Comparison of ENCODE assay signal across 7 mouse cellular contexts in the genomic region with DNA sequence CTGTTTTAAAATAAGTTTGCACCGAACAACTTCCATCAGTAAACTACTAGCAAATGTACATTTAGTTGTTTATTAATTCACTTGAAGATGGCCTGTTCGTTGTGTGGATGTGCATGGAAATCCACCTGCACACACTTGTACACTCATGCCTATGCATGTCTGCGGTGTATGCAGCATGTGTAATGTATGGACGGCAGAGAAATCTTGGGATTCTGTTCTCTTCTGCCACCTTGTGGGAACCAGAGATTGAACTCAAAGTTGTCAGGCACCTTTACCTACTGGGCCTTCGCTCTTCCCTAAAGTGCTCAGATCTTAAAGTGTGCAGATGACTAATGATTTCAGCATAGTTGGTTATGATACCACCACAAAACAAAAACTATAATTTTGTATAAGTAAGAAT.
DNase-seq lines count a peak whose midpoint lies in the region; ATAC-seq and TF ChIP-seq lines count a peak whose summit lies in the region.

No protein-coding gene starts in this region.

- H3K4me1 ChIP-seq in lung, embryonic 14.5 days (ENCODE audit: insufficient read depth), result no peaks in the 10 kb centered on the region
- H3K4me1 ChIP-seq in intestine, embryonic 14.5 days (replicated peaks; ENCODE audit: control insufficient read depth, insufficient read depth, low read length), result no peaks in the 10 kb centered on the region
- no peaks in the 10 kb centered on the region for H3K4me1 ChIP-seq in midbrain, embryonic 16.5 days (ENCODE audit: control insufficient read depth, insufficient read depth, low read length)

- WGBS in lung, embryonic 14.5 days, result 37% methylated on average over 5 of the region's 5 CpGs
- WGBS in intestine, embryonic 14.5 days, result 45% methylated on average over 5 of the region's 5 CpGs
- WGBS in midbrain, embryonic 16.5 days, result 50% methylated on average over 5 of the region's 5 CpGs

- no peak overlapping the region for H3K9ac ChIP-seq in lung, embryonic 14.5 days
- H3K9ac ChIP-seq in intestine, embryonic 14.5 days (ENCODE audit: low read length), result no peak overlapping the region
- no peak overlapping the region for H3K9ac ChIP-seq in midbrain, embryonic 16.5 days (ENCODE audit: low read depth, low read length)

- H3K4me3 ChIP-seq in lung, embryonic 14.5 days (ENCODE audit: low read depth, low read length), result no peak overlapping the region
- H3K4me3 ChIP-seq in intestine, embryonic 14.5 days (ENCODE audit: low read depth, low read length), result no peak overlapping the region
- no peak overlapping the region for H3K4me3 ChIP-seq in midbrain, embryonic 16.5 days (ENCODE audit: low read depth, low read length)

- TF ChIP-seq CTCF in lung, embryonic 14.5 days (IDR thresholded peaks at IDR 0.05; ENCODE audit: low read depth), result peak; percentile 74

- H3K27me3 ChIP-seq in lung, embryonic 14.5 days (ENCODE audit: insufficient read depth, low read length), result no peaks in the 10 kb centered on the region
- H3K27me3 ChIP-seq in intestine, embryonic 14.5 days (replicated peaks; ENCODE audit: control insufficient read depth, insufficient read depth, low read length), result no peaks in the 10 kb centered on the region
- H3K27me3 ChIP-seq in midbrain, embryonic 16.5 days (ENCODE audit: control insufficient read depth, insufficient read depth, low read depth, low read length), result no peaks in the 10 kb centered on the region

- no peak overlapping the region for H3K27ac ChIP-seq in lung, embryonic 14.5 days (ENCODE audit: low read depth)
- H3K27ac ChIP-seq in intestine, embryonic 14.5 days (ENCODE audit: low read depth), result no peak overlapping the region
- H3K27ac ChIP-seq in midbrain, embryonic 16.5 days (ENCODE audit: low read length), result no peak overlapping the region

- no peaks in the 10 kb centered on the region for H3K36me3 ChIP-seq in lung, embryonic 14.5 days (ENCODE audit: insufficient read depth)
- H3K36me3 ChIP-seq in intestine, embryonic 14.5 days (ENCODE audit: control insufficient read depth, insufficient read depth, low read length), result no peaks in the 10 kb centered on the region
- H3K36me3 ChIP-seq in midbrain, embryonic 16.5 days (ENCODE audit: control insufficient read depth, insufficient read depth, low read length), result no peaks in the 10 kb centered on the region

- no peak overlapping the region for H3K4me2 ChIP-seq in lung, embryonic 14.5 days
- H3K4me2 ChIP-seq in intestine, embryonic 14.5 days (ENCODE audit: low read length), result no peak overlapping the region
- no peak overlapping the region for H3K4me2 ChIP-seq in midbrain, embryonic 16.5 days (ENCODE audit: low read length)

- peak; percentile 77 for DNase-seq in lung, embryonic 14.5 days
- DNase-seq in lung, postnatal 4 days, result no peak
- DNase-seq in embryo, embryonic 9.5 days (ENCODE audit: extremely low spot score), result peak; percentile 30
- no peak for DNase-seq in intestine, embryonic 14.5 days (ENCODE audit: low spot score)
- no peak for DNase-seq in MN1 (ENCODE audit: low spot score)
- no peak for DNase-seq in adrenal gland, postnatal 25 days

- H3K9me3 ChIP-seq in lung, embryonic 14.5 days (ENCODE audit: low read depth, low read length), result no peaks in the 10 kb centered on the region
- no peaks in the 10 kb centered on the region for H3K9me3 ChIP-seq in intestine, embryonic 14.5 days (ENCODE audit: control insufficient read depth, low read length)
- no peaks in the 10 kb centered on the region for H3K9me3 ChIP-seq in midbrain, embryonic 16.5 days (replicated peaks; ENCODE audit: control insufficient read depth, low read length, poor library complexity, severe bottlenecking)

- peak; percentile 77 for ATAC-seq in lung, embryonic 14.5 days (ENCODE audit: insufficient read depth)
- peak; percentile 77 for ATAC-seq in intestine, embryonic 14.5 days (replicated peaks; ENCODE audit: low FRiP score, low TSS enrichment, low read depth)
- peak; percentile 82 for ATAC-seq in midbrain, embryonic 16.5 days

Comparison
In these comparisons a context has a peak if more than half of its experiments do, and no peak if none do; other contexts are left out.
1. DNase-seq: peak in lung, embryonic 14.5 days (single experiment) and embryo, embryonic 9.5 days (single experiment); none in lung, postnatal 4 days (0 of 2), intestine, embryonic 14.5 days (single experiment), MN1 (single experiment) and adrenal gland, postnatal 25 days (single experiment).
2. Peak in every context shown above with its lines, with median percentiles within 50 percentile points of each other: ATAC-seq.